Mouse (Mus musculus) hindbrain, embryonic 15.5 days (tissue): ENCODE measurements around the gene Katnb1. TPM values are rescaled to one million over a fixed set of nuclear protein-coding genes. Genes with fewer than 3 reads are reported as not detected.

Experiments
- ATAC-seq: fragments of 200-750 bp; cut with Nextera tagmentation; 2 replicates; pipeline ENCODE4 v1.8.0; 2017; ENCODE audit warnings: low read depth, moderate number of reproducible peaks, moderate TSS enrichment; ENCODE audit not compliant: low FRiP score
- H3K27ac ChIP-seq: fragments of 300-500 bp; sonication (generic); replicated peaks from 2 replicates; pipeline ENCODE4 v1.5.1; 2015; ENCODE audit warnings: mild to moderate bottlenecking, inconsistent platforms
- H3K27me3 ChIP-seq: fragments of 300-500 bp; sonication (generic); 2 replicates; pipeline ENCODE4 v1.6.1; 2015; ENCODE audit warnings: control low read depth, inconsistent platforms
- H3K36me3 ChIP-seq: fragments of 300-500 bp; sonication (generic); 2 replicates; pipeline ENCODE4 v1.6.1; 2015; ENCODE audit warnings: control low read depth, inconsistent platforms
- H3K4me1 ChIP-seq: fragments of 300-500 bp; sonication (generic); replicated peaks from 2 replicates; pipeline ENCODE4 v1.6.1; 2015; ENCODE audit warnings: control low read depth, inconsistent platforms
- H3K4me2 ChIP-seq: fragments of 300-500 bp; sonication (generic); 2 replicates; pipeline ENCODE4 v1.6.1; 2015; ENCODE audit warnings: moderate library complexity, mild to moderate bottlenecking, inconsistent platforms
- H3K4me3 ChIP-seq: fragments of 300-500 bp; sonication (generic); 2 replicates; pipeline ENCODE4 v1.5.1; 2015; ENCODE audit warnings: mild to moderate bottlenecking, inconsistent platforms
- H3K9ac ChIP-seq: fragments of 300-500 bp; sonication (generic); 2 replicates; pipeline ENCODE4 v1.6.1; 2015; ENCODE audit warnings: inconsistent platforms
- H3K9me3 ChIP-seq: fragments of 300-500 bp; sonication (generic); 2 replicates; pipeline ENCODE4 v1.6.1; 2016; ENCODE audit warnings: control low read depth, inconsistent platforms
- WGBS: fragments of 180-500 bp; shearing (Covaris S2); methylation state at CpG from one replicate; pipeline ENCODE4 v1.1.7; 2015; 5-methylcytosine and 5-hydroxymethylcytosine counted together
- polyA plus RNA-seq: library from polyadenylated mRNA; unstranded; fragments of >200 nt; fragmentation: Nextera tagmentation; extraction: Ambion mirVana; gene quantifications from 2 replicates; pipeline ENCODE4 v1.2.1, GENCODE M21; 2015

Katnb1 gene
- polyA plus RNA-seq, 1 experiment from 2014 or later = 49.9 TPM

GRCm38 (mm10) chr8:95093574-95093973 is 12.6 kb downstream of the Katnb1 start:
- Histone ChIP-seq H3K9me3 (no peaks in the 10 kb centered on the region), H3K9ac (no peak overlapping the region), H3K4me3 (no peak overlapping the region), H3K36me3 (peaks cover 64% of the 10 kb centered on the region), H3K4me1 (no peaks in the 10 kb centered on the region), H3K4me2 (no peak overlapping the region), H3K27me3 (no peaks in the 10 kb centered on the region), H3K27ac (no peak overlapping the region)
- no peak for ATAC-seq
- WGBS = 90% methylated on average over 4 of the region's 4 CpGs

GRCm38 (mm10) chr8:95099009-95099408 is 18.0 kb downstream of the Katnb1 start:
- WGBS = 22% methylated on average over 5 of the region's 5 CpGs
- no peaks in the 10 kb centered on the region for H3K27me3 ChIP-seq
- ATAC-seq = peak; percentile 60; the same call in 1 of the 2 replicates
- H3K4me1 ChIP-seq = no peaks in the 10 kb centered on the region
- H3K27ac ChIP-seq = no peak overlapping the region
- no peak overlapping the region for H3K4me2 ChIP-seq
- peaks cover 60% of the 10 kb centered on the region for H3K36me3 ChIP-seq
- H3K9ac ChIP-seq = no peak overlapping the region
- H3K9me3 ChIP-seq = no peaks in the 10 kb centered on the region
- no peak overlapping the region for H3K4me3 ChIP-seq

- Histone ChIP-seq H3K9me3 (no peaks in the 10 kb centered on the region), H3K4me3 (no peak overlapping the region), H3K4me1 (no peaks in the 10 kb centered on the region), H3K36me3 (peaks cover 54% of the 10 kb centered on the region), H3K9ac (no peak overlapping the region), H3K27me3 (no peaks in the 10 kb centered on the region), H3K4me2 (no peak overlapping the region), H3K27ac (no peak overlapping the region)
- no peak for ATAC-seq
- WGBS = 80% methylated on average over 4 of the region's 4 CpGs
Observed at GRCm38 (mm10) chr8:95101972-95102371, 21.0 kb downstream of the Katnb1 start.

DNA sequence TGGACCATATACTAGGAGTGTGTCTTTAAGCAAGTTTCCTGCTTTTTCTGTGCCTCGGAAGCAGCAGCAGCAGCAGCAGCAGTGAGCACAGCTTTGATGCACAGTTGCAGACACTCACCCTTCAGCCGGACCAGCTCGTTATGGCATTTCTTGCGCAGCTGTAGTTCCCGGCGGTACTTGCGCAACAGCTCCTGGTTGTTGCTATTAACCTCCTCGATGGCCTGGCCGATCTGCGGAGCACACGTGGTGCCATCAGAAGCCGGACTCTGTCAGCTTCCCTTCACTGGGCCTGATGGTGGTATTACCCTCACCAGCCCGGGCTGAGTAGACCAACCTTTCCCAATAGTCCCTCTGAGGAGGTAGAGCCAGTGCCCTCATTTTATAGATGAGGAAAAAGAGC is 26.3 kb downstream of the Katnb1 start:
- Histone ChIP-seq H3K36me3 (peaks cover 34% of the 10 kb centered on the region), H3K4me2 (no peak overlapping the region), H3K4me1 (no peaks in the 10 kb centered on the region), H3K9me3 (no peaks in the 10 kb centered on the region), H3K9ac (no peak overlapping the region), H3K4me3 (no peak overlapping the region), H3K27ac (no peak overlapping the region), H3K27me3 (no peaks in the 10 kb centered on the region)
- WGBS = 89% methylated on average over 13 of the region's 13 CpGs
- no peak for ATAC-seq

GRCm38 (mm10) chr8:95112594-95112993 is 31.6 kb downstream of the Katnb1 start:
- ATAC-seq = no peak
- 92% methylated on average over 3 of the region's 3 CpGs for WGBS
- Histone ChIP-seq H3K4me1 (no peaks in the 10 kb centered on the region), H3K9ac (no peak overlapping the region), H3K9me3 (no peaks in the 10 kb centered on the region), H3K36me3 (peaks cover 14% of the 10 kb centered on the region; the same call in 1 of the 2 replicates), H3K4me2 (no peak overlapping the region), H3K27ac (no peak overlapping the region), H3K27me3 (no peaks in the 10 kb centered on the region), H3K4me3 (no peak overlapping the region)

DNA sequence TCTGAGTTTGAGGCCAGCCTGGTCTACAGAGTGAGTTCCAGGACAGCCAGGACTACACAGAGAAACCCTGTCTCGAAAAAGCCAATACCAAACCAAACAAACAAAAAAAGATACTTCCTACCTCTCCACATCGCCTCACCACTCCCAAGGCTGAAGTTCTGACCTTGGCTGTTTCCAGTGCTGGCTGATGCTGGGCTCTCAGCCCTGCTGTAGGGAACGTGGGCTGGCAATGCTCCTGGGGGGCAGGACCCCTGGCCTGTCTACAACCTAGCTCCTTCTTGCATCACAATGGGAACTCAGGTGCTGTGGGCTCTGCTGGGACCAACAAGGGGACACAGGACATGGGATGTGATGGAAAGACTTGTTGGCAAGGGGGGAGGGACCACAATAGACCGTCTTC is 32.1 kb downstream of the Katnb1 start:
- Histone ChIP-seq H3K9ac (no peak overlapping the region), H3K27me3 (no peaks in the 10 kb centered on the region), H3K36me3 (peaks cover 9% of the 10 kb centered on the region; the same call in 1 of the 2 replicates), H3K4me3 (no peak overlapping the region), H3K4me2 (no peak overlapping the region), H3K4me1 (no peaks in the 10 kb centered on the region), H3K27ac (no peak overlapping the region), H3K9me3 (no peaks in the 10 kb centered on the region)
- WGBS = 84% methylated on average over 4 of the region's 4 CpGs
- no peak for ATAC-seq

DNA sequence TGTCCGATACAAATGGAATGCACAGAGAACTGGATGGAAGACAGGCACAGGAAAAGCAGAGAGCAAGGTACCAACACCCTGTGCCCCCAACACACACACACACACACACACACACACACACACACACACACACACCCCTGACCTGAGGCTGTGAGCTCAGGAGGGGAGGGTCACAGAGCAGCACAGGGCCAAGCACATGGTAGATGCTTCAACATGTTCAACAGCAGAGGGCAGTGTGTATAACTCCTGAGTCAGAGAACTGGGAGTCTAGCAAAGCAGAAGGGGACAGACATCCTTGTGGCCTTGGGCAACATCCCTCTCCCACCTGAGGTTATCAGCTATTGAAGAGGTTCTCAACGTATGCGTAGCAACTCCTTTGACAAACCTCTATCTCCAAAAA is 32.8 kb downstream of the Katnb1 start:
- peak; percentile 79; the same call in 1 of the 2 replicates for ATAC-seq
- Histone ChIP-seq H3K27me3 (no peaks in the 10 kb centered on the region), H3K4me1 (no peaks in the 10 kb centered on the region), H3K9me3 (no peaks in the 10 kb centered on the region), H3K4me3 (no peak overlapping the region), H3K36me3 (0 out of 2 replicates have a peak, but pooled peaks cover 6% of the 10 kb centered on the region), H3K4me2 (no peak overlapping the region), H3K27ac (no peak overlapping the region), H3K9ac (no peak overlapping the region)
- WGBS = 78% methylated on average over 3 of the region's 3 CpGs

GRCm38 (mm10) chr8:95123455-95123854 is 42.5 kb downstream of the Katnb1 start:
- H3K4me2 ChIP-seq = no peak overlapping the region
- 90% methylated on average over 5 of the region's 5 CpGs for WGBS
- no peak overlapping the region for H3K27ac ChIP-seq
- no peak overlapping the region for H3K4me3 ChIP-seq
- peaks cover 4% of the 10 kb centered on the region; the same call in 1 of the 2 replicates for H3K36me3 ChIP-seq
- H3K9ac ChIP-seq = no peak overlapping the region
- no peaks in the 10 kb centered on the region for H3K27me3 ChIP-seq
- no peaks in the 10 kb centered on the region for H3K9me3 ChIP-seq
- 0 out of 2 replicates have a peak, but pooled peaks cover 3% of the 10 kb centered on the region for H3K4me1 ChIP-seq
- ATAC-seq = no peak

GRCm38 (mm10) chr8:95126497-95126896 is 45.5 kb downstream of the Katnb1 start:
- Histone ChIP-seq H3K4me1 (0 out of 2 replicates have a peak, but pooled peaks cover 3% of the 10 kb centered on the region), H3K36me3 (peaks cover 4% of the 10 kb centered on the region; the same call in 1 of the 2 replicates), H3K9ac (no peak overlapping the region), H3K4me3 (no peak overlapping the region), H3K27me3 (no peaks in the 10 kb centered on the region), H3K4me2 (no peak overlapping the region), H3K27ac (no peak overlapping the region), H3K9me3 (no peaks in the 10 kb centered on the region)
- ATAC-seq = no peak
- WGBS = 91% methylated on average over 11 of the region's 11 CpGs

GRCm38 (mm10) chr8:95127658-95128057 is 46.7 kb downstream of the Katnb1 start:
- Histone ChIP-seq H3K4me2 (no peak overlapping the region), H3K9ac (no peak overlapping the region), H3K27me3 (no peaks in the 10 kb centered on the region), H3K36me3 (peaks cover 9% of the 10 kb centered on the region; the same call in 1 of the 2 replicates), H3K9me3 (no peaks in the 10 kb centered on the region), H3K4me3 (no peak overlapping the region), H3K27ac (no peak overlapping the region), H3K4me1 (no peaks in the 10 kb centered on the region)
- WGBS = 47% methylated on average over 9 of the region's 9 CpGs
- ATAC-seq = 0 out of 2 replicates have a peak, but pooled peaks have one; percentile 27

- Histone ChIP-seq H3K27ac (no peak overlapping the region), H3K9ac (no peak overlapping the region), H3K4me2 (no peak overlapping the region), H3K27me3 (no peaks in the 10 kb centered on the region), H3K9me3 (no peaks in the 10 kb centered on the region), H3K36me3 (peaks cover 15% of the 10 kb centered on the region; the same call in 1 of the 2 replicates), H3K4me3 (no peak overlapping the region), H3K4me1 (no peaks in the 10 kb centered on the region)
- ATAC-seq = no peak
- 92% methylated on average over 11 of the region's 11 CpGs for WGBS
Observed at GRCm38 (mm10) chr8:95128750-95129260, 47.8 kb downstream of the Katnb1 start.

DNA sequence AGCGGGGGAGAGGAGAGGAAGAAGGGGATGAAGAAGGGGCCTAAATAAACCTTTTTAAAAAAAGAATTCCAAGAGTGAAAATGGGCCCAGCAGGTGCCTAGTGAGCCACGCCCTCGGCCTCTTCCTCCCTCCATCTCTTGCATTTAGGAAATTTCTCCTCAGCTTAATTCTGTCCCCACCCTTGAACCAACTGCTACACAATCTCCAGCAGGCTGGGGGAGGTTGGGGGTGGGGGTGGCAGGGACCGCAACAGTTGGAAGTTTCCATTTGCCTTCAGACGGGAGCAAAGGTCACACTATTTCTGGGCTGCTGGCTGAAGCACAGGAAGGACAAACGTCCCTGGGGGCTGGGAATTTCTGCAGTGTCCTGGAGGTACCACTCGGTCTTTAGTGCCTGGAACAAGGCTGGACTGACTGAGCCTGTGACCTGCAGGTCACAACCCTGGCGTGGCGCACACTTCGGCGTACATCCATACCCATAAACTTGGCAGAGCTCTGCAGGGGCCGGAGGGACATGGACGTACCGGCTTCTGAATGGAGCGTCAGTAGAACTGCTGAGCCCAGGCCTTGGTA is 50.1 kb downstream of the Katnb1 start:
- H3K9ac ChIP-seq = no peak overlapping the region
- ATAC-seq = no peak
- H3K9me3 ChIP-seq = no peaks in the 10 kb centered on the region
- H3K27ac ChIP-seq = no peak overlapping the region
- no peak overlapping the region for H3K4me3 ChIP-seq
- no peak overlapping the region for H3K4me2 ChIP-seq
- H3K4me1 ChIP-seq = no peaks in the 10 kb centered on the region
- 69% methylated on average over 15 of the region's 15 CpGs for WGBS
- no peaks in the 10 kb centered on the region for H3K27me3 ChIP-seq
- H3K36me3 ChIP-seq = peaks cover 15% of the 10 kb centered on the region; the same call in 1 of the 2 replicates
